Mouse (Mus musculus) neural tube, embryonic 12.5 days (tissue): ENCODE measurements around the gene Dnph1. TPM values are rescaled to one million over a fixed set of nuclear protein-coding genes. Genes with fewer than 3 reads are reported as not detected.

Experiments
- ATAC-seq: fragments of 200-750 bp; cut with Nextera tagmentation; 2 replicates; pipeline ENCODE4 v1.8.0; 2017; ENCODE audit warnings: low read depth, mild to moderate bottlenecking, moderate TSS enrichment, moderate library complexity; ENCODE audit not compliant: low FRiP score
- H3K27ac ChIP-seq: fragments of 300-500 bp; sonication (generic); 2 replicates; pipeline ENCODE4 v1.5.1; 2016
- H3K27me3 ChIP-seq: fragments of 300-500 bp; sonication (generic); replicated peaks from 2 replicates; pipeline ENCODE4 v1.6.1; 2016; ENCODE audit warnings: mild to moderate bottlenecking
- H3K36me3 ChIP-seq: fragments of 300-500 bp; sonication (generic); 2 replicates; pipeline ENCODE4 v1.6.1; 2016; ENCODE audit warnings: mild to moderate bottlenecking
- H3K4me1 ChIP-seq: fragments of 300-500 bp; sonication (generic); 2 replicates; pipeline ENCODE4 v1.6.1; 2016
- H3K4me2 ChIP-seq: fragments of 300-500 bp; sonication (generic); replicated peaks from 2 replicates; pipeline ENCODE4 v1.6.1; 2016; ENCODE audit warnings: mild to moderate bottlenecking
- H3K4me3 ChIP-seq: fragments of 300-500 bp; sonication (generic); 2 replicates; pipeline ENCODE4 v1.5.1; 2016
- H3K9ac ChIP-seq: fragments of 300-500 bp; sonication (generic); 2 replicates; pipeline ENCODE4 v1.6.1; 2016; ENCODE audit warnings: mild to moderate bottlenecking
- H3K9me3 ChIP-seq: fragments of 300-500 bp; sonication (generic); 2 replicates; pipeline ENCODE4 v1.6.1; 2016; ENCODE audit warnings: mild to moderate bottlenecking
- WGBS: fragments of 180-500 bp; shearing (Covaris S2); methylation state at CpG from one replicate; pipeline ENCODE4 v1.1.7; 2016; 5-methylcytosine and 5-hydroxymethylcytosine counted together
- polyA plus RNA-seq: library from polyadenylated mRNA; unstranded; fragments of >200 nt; fragmentation: Nextera tagmentation; extraction: Ambion mirVana; gene quantifications from 2 replicates; pipeline ENCODE4 v1.2.1, GENCODE M21; 2016

Dnph1 gene
- polyA plus RNA-seq, 1 experiment from 2014 or later: 40.5 TPM

DNA sequence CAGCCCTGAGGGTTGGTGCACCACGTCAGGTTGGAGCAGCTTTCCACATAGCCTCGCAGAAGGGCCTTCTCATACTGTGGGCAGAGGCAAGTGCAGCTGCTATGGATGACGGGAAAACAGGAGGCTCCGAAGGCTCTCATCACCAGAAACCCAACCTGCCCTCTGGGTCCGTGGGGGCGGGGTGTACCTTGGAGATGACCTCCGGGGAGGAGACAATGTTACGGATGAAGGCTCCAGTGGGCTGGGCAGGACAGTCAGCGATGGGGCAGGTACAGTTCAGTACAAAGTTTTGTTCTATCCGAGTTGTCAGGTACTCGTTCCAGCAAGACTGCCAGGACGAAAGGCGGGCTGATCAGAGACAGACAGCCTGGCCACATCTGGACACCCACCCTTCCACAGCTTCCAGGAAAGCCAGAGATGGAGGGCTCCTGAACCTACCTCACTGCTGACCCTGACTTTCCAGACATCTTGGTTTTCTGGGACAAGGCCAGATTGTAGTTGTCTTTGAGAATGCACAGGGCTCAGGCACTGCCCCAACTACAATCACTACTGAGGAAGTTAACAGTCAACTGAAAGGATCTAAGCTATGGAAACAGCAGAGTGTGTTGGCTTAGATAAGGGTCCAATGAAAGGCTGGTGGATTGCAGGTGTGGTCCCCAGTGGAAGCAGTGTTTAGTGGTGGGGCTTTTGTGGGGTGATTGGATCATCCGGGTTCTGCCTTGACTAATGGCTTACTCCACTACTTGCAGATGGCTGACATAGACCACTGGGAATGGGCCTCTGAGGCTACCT is 7.5 kb downstream of the Dnph1 start:
- WGBS: 80% methylated on average over 14 of the region's 14 CpGs
- Histone ChIP-seq H3K4me3 (no peak overlapping the region), H3K27me3 (no peaks in the 10 kb centered on the region), H3K4me1 (peaks cover 4% of the 10 kb centered on the region; the same call in 1 of the 2 replicates), H3K4me2 (no peak overlapping the region), H3K9ac (no peak overlapping the region), H3K27ac (no peak overlapping the region), H3K36me3 (peaks cover 38% of the 10 kb centered on the region), H3K9me3 (no peaks in the 10 kb centered on the region)
- ATAC-seq: no peak

GRCm38 (mm10) chr17:46505617-46506016 is 9.1 kb downstream of the Dnph1 start:
- Histone ChIP-seq H3K36me3 (peaks cover 22% of the 10 kb centered on the region), H3K4me1 (peaks cover 4% of the 10 kb centered on the region; the same call in 1 of the 2 replicates), H3K9ac (no peak overlapping the region), H3K27me3 (no peaks in the 10 kb centered on the region), H3K4me2 (no peak overlapping the region), H3K9me3 (no peaks in the 10 kb centered on the region), H3K4me3 (no peak overlapping the region), H3K27ac (no peak overlapping the region)
- WGBS: 90% methylated on average over 3 of the region's 3 CpGs
- ATAC-seq: no peak

- H3K27ac ChIP-seq: no peak overlapping the region
- no peak overlapping the region for H3K4me2 ChIP-seq
- WGBS: 51% methylated on average over 11 of the region's 11 CpGs
- peaks cover 5% of the 10 kb centered on the region; the same call in 1 of the 2 replicates for H3K36me3 ChIP-seq
- peak; percentile 37 for ATAC-seq
- H3K9ac ChIP-seq: no peak overlapping the region
- H3K9me3 ChIP-seq: no peaks in the 10 kb centered on the region
- peaks cover 7% of the 10 kb centered on the region; the same call in 1 of the 2 replicates for H3K4me1 ChIP-seq
- no peaks in the 10 kb centered on the region for H3K27me3 ChIP-seq
- no peak overlapping the region for H3K4me3 ChIP-seq
These were observed 14.7 kb downstream of the Dnph1 start for GRCm38 (mm10) chr17:46511059-46511710.

DNA sequence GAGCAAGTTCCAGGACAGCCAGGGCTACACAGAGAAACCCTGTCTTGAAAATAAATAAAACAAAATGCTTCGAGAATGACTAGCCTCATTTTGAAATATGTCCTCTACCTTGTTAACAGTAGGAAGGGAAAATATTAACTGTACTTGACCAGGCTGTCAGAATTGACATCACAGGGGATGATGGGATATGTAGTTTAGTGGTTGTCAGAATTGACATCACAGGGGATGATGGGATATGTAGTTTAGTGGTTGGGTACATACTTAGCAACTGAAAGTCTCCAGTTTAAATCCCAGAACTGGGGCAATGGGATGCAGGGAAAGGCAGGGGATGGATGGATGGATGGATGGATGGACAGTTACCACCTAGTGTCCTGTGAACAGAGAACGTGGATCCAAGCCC is 16.8 kb downstream of the Dnph1 start:
- H3K4me1 ChIP-seq: peaks cover 6% of the 10 kb centered on the region; the same call in 1 of the 2 replicates
- H3K9me3 ChIP-seq: no peaks in the 10 kb centered on the region
- H3K27ac ChIP-seq: no peak overlapping the region
- no peak overlapping the region for H3K4me2 ChIP-seq
- H3K9ac ChIP-seq: no peak overlapping the region
- peaks cover under 1% of the 10 kb centered on the region; the same call in 1 of the 2 replicates for H3K36me3 ChIP-seq
- ATAC-seq: no peak
- 65% methylated on average over 2 of the region's 2 CpGs for WGBS
- no peak overlapping the region for H3K4me3 ChIP-seq
- no peaks in the 10 kb centered on the region for H3K27me3 ChIP-seq

- Histone ChIP-seq H3K27me3 (peaks cover 22% of the 10 kb centered on the region), H3K4me2 (peak overlapping the region; percentile 20; the same call in 1 of the 2 replicates), H3K36me3 (0 out of 2 replicates have a peak, but pooled peaks cover 5% of the 10 kb centered on the region), H3K4me3 (no peak overlapping the region), H3K27ac (no peak overlapping the region), H3K4me1 (no peaks in the 10 kb centered on the region), H3K9me3 (no peaks in the 10 kb centered on the region), H3K9ac (no peak overlapping the region)
- WGBS: 56% methylated on average over 10 of the region's 10 CpGs
- ATAC-seq: no peak
These were observed 23.5 kb downstream of the Dnph1 start for GRCm38 (mm10) chr17:46519971-46520370.

GRCm38 (mm10) chr17:46520385-46520979 is 24.0 kb downstream of the Dnph1 start:
- H3K4me2 ChIP-seq: peak overlapping the region; percentile 20; the same call in 1 of the 2 replicates
- H3K4me3 ChIP-seq: no peak overlapping the region
- H3K27ac ChIP-seq: no peak overlapping the region
- ATAC-seq: no peak
- WGBS: 48% methylated on average over 25 of the region's 25 CpGs
- 0 out of 2 replicates have a peak, but pooled peaks cover 9% of the 10 kb centered on the region for H3K36me3 ChIP-seq
- H3K4me1 ChIP-seq: no peaks in the 10 kb centered on the region
- peaks cover 22% of the 10 kb centered on the region for H3K27me3 ChIP-seq
- H3K9ac ChIP-seq: no peak overlapping the region
- H3K9me3 ChIP-seq: no peaks in the 10 kb centered on the region

DNA sequence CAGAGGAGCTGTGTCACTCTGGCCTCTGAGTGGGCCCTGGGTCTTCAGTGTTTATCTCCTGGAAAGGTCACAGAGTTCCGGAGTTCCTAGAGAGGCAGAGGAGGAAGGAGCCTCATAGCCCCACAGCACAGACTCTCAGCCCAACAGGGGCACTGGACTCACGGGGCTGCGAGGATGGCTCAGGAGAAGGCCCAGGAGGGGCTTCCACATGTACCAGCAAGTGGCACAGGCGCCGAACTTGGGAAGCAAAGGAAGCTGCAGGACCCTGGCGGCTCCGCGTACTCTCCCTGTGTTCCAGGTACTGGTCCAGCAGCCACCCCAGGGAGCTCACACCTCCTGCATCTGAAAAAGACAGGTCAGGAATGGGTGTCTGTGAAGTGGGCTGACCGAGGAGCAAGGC is 24.7 kb downstream of the Dnph1 start:
- Histone ChIP-seq H3K27me3 (peaks cover 22% of the 10 kb centered on the region), H3K9me3 (no peaks in the 10 kb centered on the region), H3K4me1 (no peaks in the 10 kb centered on the region), H3K27ac (no peak overlapping the region), H3K4me2 (no peak overlapping the region), H3K36me3 (0 out of 2 replicates have a peak, but pooled peaks cover 14% of the 10 kb centered on the region), H3K9ac (no peak overlapping the region; the same call in 1 of the 2 replicates), H3K4me3 (no peak overlapping the region)
- ATAC-seq: no peak
- WGBS: 81% methylated on average over 9 of the region's 9 CpGs

GRCm38 (mm10) chr17:46521963-46522668 is 25.6 kb downstream of the Dnph1 start:
- ATAC-seq: no peak
- H3K36me3 ChIP-seq: 0 out of 2 replicates have a peak, but pooled peaks cover 14% of the 10 kb centered on the region

DNA sequence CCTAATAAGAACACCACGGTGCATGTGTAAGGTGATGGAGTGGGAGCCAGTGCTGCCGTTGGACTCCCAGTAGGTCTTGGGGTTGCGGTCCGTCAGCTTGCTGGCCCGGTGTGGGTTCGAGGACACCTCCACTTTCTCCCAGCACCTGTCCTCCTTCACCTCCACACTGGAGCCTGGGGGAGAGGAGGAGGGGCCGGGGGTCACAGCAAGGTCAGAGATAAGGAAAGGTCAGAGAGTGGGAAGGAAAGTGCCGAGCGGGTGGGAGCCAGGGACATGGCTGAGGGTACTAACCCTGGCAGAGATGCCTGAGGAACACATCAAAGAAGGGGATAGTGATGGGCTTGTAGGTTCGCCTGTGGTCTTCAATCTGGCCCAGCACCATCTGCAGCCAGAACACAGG is 28.6 kb downstream of the Dnph1 start:
- ATAC-seq: no peak
- Histone ChIP-seq H3K9me3 (no peaks in the 10 kb centered on the region), H3K9ac (no peak overlapping the region), H3K4me2 (no peak overlapping the region), H3K4me3 (no peak overlapping the region), H3K36me3 (peaks cover 24% of the 10 kb centered on the region), H3K4me1 (no peaks in the 10 kb centered on the region), H3K27me3 (peaks cover 14% of the 10 kb centered on the region), H3K27ac (no peak overlapping the region)
- 87% methylated on average over 10 of the region's 10 CpGs for WGBS

More at GRCm38 (mm10) chr17:46521963-46522668, 25.6 kb downstream of the Dnph1 start:
- Histone ChIP-seq H3K9me3 (no peaks in the 10 kb centered on the region), H3K27ac (no peak overlapping the region), H3K4me1 (no peaks in the 10 kb centered on the region), H3K4me2 (no peak overlapping the region), H3K4me3 (no peak overlapping the region), H3K27me3 (peaks cover 22% of the 10 kb centered on the region), H3K9ac (no peak overlapping the region)
- WGBS: 32% methylated on average over 24 of the region's 24 CpGs

GRCm38 (mm10) chr17:46525579-46526307 is 29.2 kb downstream of the Dnph1 start:
- peaks cover 22% of the 10 kb centered on the region for H3K36me3 ChIP-seq
- H3K4me1 ChIP-seq: no peaks in the 10 kb centered on the region
- ATAC-seq: peak; percentile 61; the same call in 1 of the 2 replicates
- no peak overlapping the region for H3K4me3 ChIP-seq
- H3K9ac ChIP-seq: no peak overlapping the region
- WGBS: 40% methylated on average over 12 of the region's 12 CpGs
- peaks cover 10% of the 10 kb centered on the region for H3K27me3 ChIP-seq
- no peak overlapping the region for H3K4me2 ChIP-seq
- no peaks in the 10 kb centered on the region for H3K9me3 ChIP-seq
- no peak overlapping the region for H3K27ac ChIP-seq

DNA sequence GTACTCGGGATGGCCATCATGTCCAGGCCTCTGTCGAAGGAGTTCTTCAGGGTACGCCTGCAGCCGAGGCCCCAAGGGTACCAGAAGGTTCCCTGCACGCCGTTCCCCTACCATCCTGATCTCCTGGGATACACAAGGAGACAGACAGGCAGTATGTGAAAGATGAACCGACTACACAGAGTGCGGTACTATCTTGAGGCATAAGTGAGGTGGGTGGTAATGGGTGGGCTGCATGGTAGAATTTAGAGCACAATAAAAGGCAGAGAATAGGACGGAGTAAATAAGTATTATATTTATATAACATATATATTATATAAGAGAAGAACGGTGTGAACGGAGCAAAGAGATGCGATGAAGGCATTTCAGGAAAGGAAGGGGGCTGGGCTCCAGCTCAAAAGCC is 47.1 kb downstream of the Dnph1 start:
- Histone ChIP-seq H3K36me3 (peaks cover 27% of the 10 kb centered on the region), H3K27me3 (peaks cover 9% of the 10 kb centered on the region), H3K4me3 (no peak overlapping the region), H3K9me3 (no peaks in the 10 kb centered on the region), H3K4me2 (no peak overlapping the region), H3K27ac (no peak overlapping the region), H3K4me1 (peaks cover 17% of the 10 kb centered on the region), H3K9ac (no peak overlapping the region)
- WGBS: 89% methylated on average over 12 of the region's 12 CpGs
- no peak for ATAC-seq
